Mouse (Mus musculus) intestine, embryonic 14.5 days (tissue): ENCODE measurements around the gene Dapl1. TPM values are rescaled to one million over a fixed set of nuclear protein-coding genes. Genes with fewer than 3 reads are reported as not detected.

Source experiments
- ATAC-seq: fragments of 200-750 bp; cut with Nextera tagmentation; replicated peaks from 2 replicates; pipeline ENCODE4 v1.8.0; 2017; ENCODE audit warnings: low read depth, moderate number of reproducible peaks, moderate TSS enrichment, moderate library complexity; ENCODE audit not compliant: low FRiP score, low TSS enrichment
- DNase-seq: peaks from one replicate; pipeline ENCODE4 v3.0.0-alpha.2; 2018; ENCODE audit warnings: low spot score
- H3K27ac ChIP-seq: fragments of 300-500 bp; sonication (generic); 2 replicates; pipeline ENCODE4 v1.5.1; 2014; ENCODE audit warnings: low read depth, mild to moderate bottlenecking, control low read depth
- H3K27me3 ChIP-seq: fragments of 300-500 bp; sonication (generic); replicated peaks from 2 replicates; pipeline ENCODE4 v1.6.1; 2014; ENCODE audit warnings: low read length, control low read depth; ENCODE audit not compliant: control insufficient read depth, insufficient read depth
- H3K36me3 ChIP-seq: fragments of 300-500 bp; sonication (generic); 2 replicates; pipeline ENCODE4 v1.6.1; 2014; ENCODE audit warnings: low read length, control low read depth; ENCODE audit not compliant: control insufficient read depth, insufficient read depth
- H3K4me1 ChIP-seq: fragments of 300-500 bp; sonication (generic); replicated peaks from 2 replicates; pipeline ENCODE4 v1.6.1; 2014; ENCODE audit warnings: low read length, control low read depth, mixed read lengths; ENCODE audit not compliant: control insufficient read depth, insufficient read depth
- H3K4me2 ChIP-seq: fragments of 300-500 bp; sonication (generic); 2 replicates; pipeline ENCODE4 v1.6.1; 2014; ENCODE audit warnings: low read length
- H3K4me3 ChIP-seq: fragments of 300-500 bp; sonication (generic); 2 replicates; pipeline ENCODE4 v1.5.1; 2014; ENCODE audit warnings: low read depth, low read length, control low read depth, mixed read lengths
- H3K9ac ChIP-seq: fragments of 300-500 bp; sonication (generic); 2 replicates; pipeline ENCODE4 v1.6.1; 2014; ENCODE audit warnings: mild to moderate bottlenecking, low read length
- H3K9me3 ChIP-seq: fragments of 300-500 bp; sonication (generic); 2 replicates; pipeline ENCODE4 v1.6.1; 2016; ENCODE audit warnings: low read length, control low read depth; ENCODE audit not compliant: control insufficient read depth
- WGBS: fragments of 180-500 bp; shearing (Covaris S2); extraction: QIAGEN DNeasy Blood & Tissue Kit; methylation state at CpG from one replicate; pipeline ENCODE4 v1.1.7; 2014; 5-methylcytosine and 5-hydroxymethylcytosine counted together
- polyA plus RNA-seq: library from polyadenylated mRNA; unstranded; fragments of >200 nt; fragmentation: Nextera tagmentation; extraction: Ambion mirVana; gene quantifications from 2 replicates; pipeline ENCODE4 v1.2.1, GENCODE M21; 2014

The Dapl1 gene
- polyA plus RNA-seq, 1 experiment from 2014 or later, result not detected

- H3K4me2 ChIP-seq, result no peak overlapping the region
- no peak overlapping the region for H3K4me3 ChIP-seq
- no peaks in the 10 kb centered on the region for H3K4me1 ChIP-seq
- H3K27me3 ChIP-seq, result no peaks in the 10 kb centered on the region
- ATAC-seq (no peak), DNase-seq (no peak)
- H3K9me3 ChIP-seq, result no peaks in the 10 kb centered on the region
- H3K9ac ChIP-seq, result no peak overlapping the region
- H3K27ac ChIP-seq, result no peak overlapping the region
- 52% methylated on average over 1 of the region's 1 CpGs for WGBS
- H3K36me3 ChIP-seq, result no peaks in the 10 kb centered on the region
Observed at GRCm38 (mm10) chr2:59552784-59553183, 68.3 kb downstream of the Dapl1 start.

- Histone ChIP-seq H3K9ac (no peak overlapping the region), H3K9me3 (no peaks in the 10 kb centered on the region), H3K4me3 (no peak overlapping the region), H3K27me3 (no peaks in the 10 kb centered on the region), H3K36me3 (no peaks in the 10 kb centered on the region), H3K27ac (no peak overlapping the region), H3K4me1 (no peaks in the 10 kb centered on the region), H3K4me2 (no peak overlapping the region)
- ATAC-seq, result no peak
- 42% methylated on average over 2 of the region's 2 CpGs for WGBS
- no peak for DNase-seq
Observed at GRCm38 (mm10) chr2:59554373-59554940, 70.0 kb downstream of the Dapl1 start.

Other genes with a start within 250 kb of the Dapl1 start
- gene Tanc1, start 127.4 kb downstream of the Dapl1 start, polyA plus RNA-seq, result 24.8 and 25.0 TPM in 2 replicates